Mouse (Mus musculus): ENCODE measurements around the gene Gse1.

DNA sequence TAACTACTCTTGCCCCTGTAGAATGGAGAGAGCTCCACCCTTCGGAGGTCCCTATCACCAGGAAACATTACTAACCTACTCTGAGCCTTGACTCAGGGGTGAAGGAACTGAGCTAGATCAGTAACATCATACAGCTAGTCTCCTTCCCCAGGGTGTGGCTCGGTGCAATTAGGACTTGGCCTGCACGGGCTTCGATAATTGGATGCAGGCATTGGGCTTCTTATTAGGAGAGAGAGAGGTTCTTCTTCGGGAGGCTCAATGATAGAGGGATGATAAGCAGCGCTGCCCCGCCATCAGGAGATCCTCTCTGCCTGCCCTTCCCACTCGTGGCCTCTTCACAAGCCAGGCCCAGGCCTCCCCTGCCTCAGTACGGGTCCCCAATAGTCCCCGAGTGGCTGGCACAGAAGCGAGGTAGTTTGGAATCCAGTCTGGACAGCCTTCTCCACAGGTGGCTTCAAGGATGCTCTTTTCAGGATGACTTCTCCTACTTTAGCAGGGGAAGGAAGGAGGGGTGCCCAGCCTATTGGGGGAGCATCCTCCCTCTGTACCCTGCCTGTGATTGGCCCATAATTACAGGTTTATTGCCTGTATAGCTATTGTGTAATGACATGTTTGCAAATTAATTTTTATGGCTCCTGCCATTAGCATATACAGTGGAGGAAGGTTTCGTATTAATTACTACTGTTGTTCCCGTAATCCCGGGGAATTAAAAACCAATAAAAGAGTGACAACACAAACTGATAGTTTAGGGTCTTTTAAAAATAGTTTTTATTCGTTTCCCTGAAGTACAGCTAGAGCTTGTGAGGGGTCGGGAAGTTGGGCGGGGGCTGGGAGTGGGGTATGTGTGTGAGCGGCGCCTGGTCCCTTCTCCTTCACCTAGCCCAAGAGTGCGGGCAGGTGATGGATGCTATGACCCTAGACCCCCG, 257.6 kb downstream of the Gse1 start:
- no peak for TF ChIP-seq CTCF (IDR thresholded peaks at IDR 0.05; ENCODE audit: borderline replicate concordance, extremely low read depth, insufficient read depth, insufficient read length)
- no peak for TF ChIP-seq POLR2A (IDR thresholded peaks at IDR 0.05; ENCODE audit: borderline replicate concordance, extremely low read depth, insufficient read depth, insufficient read length, poor library complexity, severe bottlenecking)

Measured in brain, embryonic 14.5 days (tissue).